ENCODE assay signal across 16 mouse cellular contexts in the genomic region with DNA sequence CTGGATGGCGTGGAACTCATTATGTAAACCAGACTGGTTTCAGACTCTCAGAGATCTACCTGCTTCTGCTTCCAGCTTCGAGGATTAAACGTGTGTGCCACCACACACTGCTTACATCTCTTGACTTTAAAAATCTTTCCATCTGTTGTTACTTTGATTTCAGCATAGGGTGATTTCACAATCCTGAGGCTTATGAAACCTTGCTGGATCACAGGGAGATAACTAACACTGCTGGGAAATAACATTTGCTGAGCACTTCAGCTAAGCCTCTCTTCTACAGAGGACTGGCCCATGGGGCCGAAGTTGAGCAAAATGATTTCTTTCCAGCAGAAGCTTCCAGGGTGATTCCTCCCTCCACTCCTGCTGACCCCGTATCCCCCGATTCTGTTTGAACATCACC. TPM values are rescaled to one million over a fixed set of nuclear protein-coding genes. Genes with fewer than 3 reads are reported as not detected.
DNase-seq lines count a peak whose midpoint lies in the region; ATAC-seq lines count a peak whose summit lies in the region.
"Had no signal": no experiment of that assay in that cellular context is flagged by ENCODE, and none has a peak within 500 bp of the region (broad histone marks: within the 10 kb centered on the region; RNA-seq: fewer than 3 reads in every experiment).

No protein-coding gene starts in this region.

- no peaks in the 10 kb centered on the region for H3K4me1 ChIP-seq in midbrain, embryonic 11.5 days (ENCODE audit: control insufficient read depth, insufficient read depth, low read length)
- no peaks in the 10 kb centered on the region for H3K4me1 ChIP-seq in midbrain, embryonic 10.5 days
- H3K4me1 ChIP-seq: heart, embryonic 13.5 days; kidney, embryonic 15.5 days; neural tube, embryonic 12.5 days had no signal

- H3K9ac ChIP-seq in midbrain, embryonic 11.5 days (ENCODE audit: low read length): no peak overlapping the region
- H3K9ac ChIP-seq: heart, embryonic 13.5 days; kidney, embryonic 15.5 days; neural tube, embryonic 12.5 days had no signal

- WGBS in midbrain, embryonic 11.5 days: 83% methylated on average over 6 of the region's 6 CpGs
- 87% methylated on average over 6 of the region's 6 CpGs for WGBS in midbrain, embryonic 10.5 days

- peak; percentile 18 for DNase-seq in adrenal gland, adult 2 months
- no peak for DNase-seq in adrenal gland, postnatal 4 days (ENCODE audit: low spot score in 2 of 2)
- peak; percentile 44 for DNase-seq in midbrain, embryonic 11.5 days (ENCODE audit: low spot score, missing footprints)
- DNase-seq in midbrain, embryonic 10.5 days (ENCODE audit: low spot score): no peak
- DNase-seq in lung, postnatal 14 days: peak; percentile 22
- no peak for DNase-seq in testis, postnatal 14 days (ENCODE audit: low spot score)
- no peak for DNase-seq in cerebellum, postnatal 10 days
- DNase-seq in right cerebral cortex, postnatal 25 days: no peak
- DNase-seq: cerebellum, adult 11-12 months had no signal

- H3K27me3 ChIP-seq in midbrain, embryonic 11.5 days (ENCODE audit: control insufficient read depth, insufficient read depth, low read length): no peaks in the 10 kb centered on the region
- no peaks in the 10 kb centered on the region for H3K27me3 ChIP-seq in midbrain, embryonic 10.5 days (ENCODE audit: low read depth, poor library complexity, severe bottlenecking)
- H3K27me3 ChIP-seq: kidney, embryonic 15.5 days; neural tube, embryonic 12.5 days had no signal

- no peak overlapping the region for H3K27ac ChIP-seq in midbrain, embryonic 11.5 days (ENCODE audit: low read depth, low read length)
- no peak overlapping the region for H3K27ac ChIP-seq in midbrain, embryonic 10.5 days (replicated peaks)
- H3K27ac ChIP-seq: heart, embryonic 13.5 days; kidney, embryonic 15.5 days; macrophage; neural tube, embryonic 12.5 days had no signal

- H3K4me3 ChIP-seq in midbrain, embryonic 11.5 days (ENCODE audit: low read depth, low read length): no peak overlapping the region
- no peak overlapping the region for H3K4me3 ChIP-seq in midbrain, embryonic 10.5 days
- H3K4me3 ChIP-seq: heart, embryonic 13.5 days; kidney, embryonic 15.5 days; neural tube, embryonic 12.5 days had no signal

- no peak for ATAC-seq in midbrain, embryonic 11.5 days (ENCODE audit: low FRiP score)
- ATAC-seq: activated CD4-positive, CD25-positive, alpha-beta regulatory T cell, adult 4 months; forebrain, embryonic 16.5 days; midbrain, embryonic 16.5 days had no signal

- H3K36me3 ChIP-seq in midbrain, embryonic 11.5 days (ENCODE audit: control insufficient read depth, insufficient read depth, low read length): no peaks in the 10 kb centered on the region
- no peaks in the 10 kb centered on the region for H3K36me3 ChIP-seq in midbrain, embryonic 10.5 days
- H3K36me3 ChIP-seq: heart, embryonic 13.5 days; kidney, embryonic 15.5 days; neural tube, embryonic 12.5 days had no signal

- H3K4me2 ChIP-seq in midbrain, embryonic 11.5 days: no peak overlapping the region
- H3K4me2 ChIP-seq: heart, embryonic 13.5 days; kidney, embryonic 15.5 days; neural tube, embryonic 12.5 days had no signal

- no peaks in the 10 kb centered on the region for H3K9me3 ChIP-seq in midbrain, embryonic 11.5 days (ENCODE audit: control insufficient read depth, low read length)
- no peaks in the 10 kb centered on the region for H3K9me3 ChIP-seq in midbrain, embryonic 10.5 days (replicated peaks)
- H3K9me3 ChIP-seq: heart, embryonic 13.5 days; kidney, embryonic 15.5 days; neural tube, embryonic 12.5 days had no signal

RNA-seq across cellular contexts. Expression of gene Usp8, which starts 11.8 kb away (rescaled TPM):
- 10 to 100 TPM; 72.7 to 79.8 TPM for total RNA-seq in adrenal gland, adult 2 months (2021)
- polyA plus RNA-seq in adrenal gland, adult 2 months (2012; rRNA removed): 10.8 and 13.2 TPM in 2 replicates
- total RNA-seq in adrenal gland, postnatal 4 days (2021): 10 to 100 TPM; 63.0 to 66.3 TPM
- polyA plus RNA-seq in midbrain, embryonic 11.5 days (2014; fragmentation: Nextera tagmentation; extraction: Ambion mirVana): 47.7 and 53.2 TPM in 2 replicates
- polyA plus RNA-seq in midbrain, embryonic 10.5 days (2016; fragmentation: Nextera tagmentation; extraction: Ambion mirVana): 38.1 and 42.3 TPM in 2 replicates

RNA-seq across cellular contexts. Expression of gene Gabpb1, which starts 19.1 kb away (rescaled TPM):
- total RNA-seq in adrenal gland, adult 2 months (2021): 10 to 100 TPM; 14.9 to 22.3 TPM
- polyA plus RNA-seq in adrenal gland, adult 2 months (2012; rRNA removed): 1.9 and 4.1 TPM in 2 replicates
- total RNA-seq in adrenal gland, postnatal 4 days (2021): 10 to 100 TPM; 27.7 to 28.2 TPM
- polyA plus RNA-seq in midbrain, embryonic 11.5 days (2014; fragmentation: Nextera tagmentation; extraction: Ambion mirVana): 88.4 and 94.5 TPM in 2 replicates
- polyA plus RNA-seq in midbrain, embryonic 10.5 days (2016; fragmentation: Nextera tagmentation; extraction: Ambion mirVana): 77.2 and 78.6 TPM in 2 replicates

Comparison
In these comparisons a context has a peak if more than half of its experiments do, and no peak if none do; other contexts are left out.
1. DNase-seq: peak in adrenal gland, adult 2 months (single experiment), midbrain, embryonic 11.5 days (single experiment) and lung, postnatal 14 days (single experiment); none in adrenal gland, postnatal 4 days (0 of 2), midbrain, embryonic 10.5 days (single experiment), testis, postnatal 14 days (single experiment), cerebellum, postnatal 10 days (0 of 2) and right cerebral cortex, postnatal 25 days (single experiment).
2. RNA of gene Gabpb1, which starts 19.1 kb away (polyA plus RNA-seq): 88.4 to 94.5 TPM in midbrain, embryonic 11.5 days and 77.2 to 78.6 TPM in midbrain, embryonic 10.5 days; 1.9 to 4.1 TPM in adrenal gland, adult 2 months; every median in the first group is over 10 times any median in the second.